Mouse (Mus musculus) heart, adult 8-10 months (tissue): Measurements from ENCODE around the gene Scp2. TPM values are rescaled to one million over a fixed set of nuclear protein-coding genes. Genes with fewer than 3 reads are reported as not detected.
A peak's percentile ranks its signal among the peaks of the same experiment; 100 is the strongest.

Experiments
- DNase-seq: peaks from one replicate; pipeline ENCODE4 v3.0.0; 2022; ENCODE audit warnings: low spot score
- microRNA-seq: library from miRNA; unstranded; fragments of <30 nt; microRNA quantifications from one replicate; pipeline ENCODE4 v1.2.0, GENCODE M21; 2022
- total RNA-seq, 4 experiments: library from RNA; stranded (reverse); gene quantifications; 2 replicates each; pipeline ENCODE4 v1.2.4; 2022

Scp2 gene
- total RNA-seq, 4 experiments from 2014 or later, result 348 to 427 (median 386) TPM

- DNase-seq, result peak; percentile 58
Observed at GRCm38 (mm10) chr4:108018961-108019921, 125.6 kb downstream of the Scp2 start.

GRCm38 (mm10) chr4:108018241-108018923, 126.4 kb downstream of the Scp2 start:
- DNase-seq, result no peak

- DNase-seq, result no peak
Observed at GRCm38 (mm10) chr4:108017839-108018238, 127.0 kb downstream of the Scp2 start.

GRCm38 (mm10) chr4:108016321-108016720, 128.5 kb downstream of the Scp2 start:
- DNase-seq, result peak; percentile 44

- peak; percentile 80 for DNase-seq
Observed at GRCm38 (mm10) chr4:108015067-108015765, 129.6 kb downstream of the Scp2 start.

- DNase-seq, result no peak
Observed at GRCm38 (mm10) chr4:108014466-108014865, 130.3 kb downstream of the Scp2 start.

- no peak for DNase-seq
Observed at GRCm38 (mm10) chr4:108008541-108008940, 136.3 kb downstream of the Scp2 start.

- DNase-seq, result no peak
Observed at GRCm38 (mm10) chr4:108007532-108008103, 137.2 kb downstream of the Scp2 start.

GRCm38 (mm10) chr4:108005328-108005727, 139.5 kb downstream of the Scp2 start:
- DNase-seq, result no peak

GRCm38 (mm10) chr4:107999380-107999779, 145.4 kb downstream of the Scp2 start:
- peak; percentile 46 for DNase-seq

- DNase-seq, result peak; percentile 77
Observed at GRCm38 (mm10) chr4:107998641-107999332, 146.0 kb downstream of the Scp2 start.

GRCm38 (mm10) chr4:107996418-107996986, 148.3 kb downstream of the Scp2 start:
- DNase-seq, result no peak

GRCm38 (mm10) chr4:107995727-107996126, 149.1 kb downstream of the Scp2 start:
- no peak for DNase-seq

GRCm38 (mm10) chr4:107995011-107995410, 149.8 kb downstream of the Scp2 start:
- no peak for DNase-seq

Small RNA genes lying within 50 kb of the gene (microRNA-seq; reads per million reads assigned to microRNA genes)
- gene Mir6397, result not detected

Other genes starting within 250 kb of the Scp2 start
- 100 to 1,000 TPM; 273 to 347 (median 313) TPM for gene Cpt2, start 221.4 kb downstream of the Scp2 start, total RNA-seq
- under 1 TPM in 3 of 4 experiments, not detected in 1; 0.16 to 0.60 (median 0.41) TPM for gene Slc1a7, start 176.7 kb downstream of the Scp2 start, total RNA-seq
- 10 to 100 TPM; 16.0 to 26.0 (median 19.9) TPM for gene Podn, start 48.6 kb downstream of the Scp2 start, total RNA-seq
- 10 to 100 TPM; 33.6 to 45.8 (median 37.9) TPM for gene Echdc2, start 20.4 kb upstream of the Scp2 start, total RNA-seq
- gene Zyg11a, start 73.0 kb upstream of the Scp2 start, total RNA-seq, result under 1 TPM in 2 of 4 experiments, not detected in 2; 0.13 to 0.20 TPM
- gene Zyg11b, start 156.1 kb upstream of the Scp2 start, total RNA-seq, result 10 to 100 TPM; 38.1 to 41.9 (median 40.5) TPM
- 10 to 100 TPM; 31.0 to 45.6 (median 36.2) TPM for gene Coa7, start 183.1 kb upstream of the Scp2 start, total RNA-seq
- gene Shisal2a, start 238.4 kb upstream of the Scp2 start, total RNA-seq, result not detected